Mouse (Mus musculus) kidney, postnatal 25 days (tissue): ENCODE data around the gene Ifi211.
"Not testable (repeated sequence)": the region's sequence is repeated elsewhere in the genome, so short reads cannot be mapped to it uniquely, and the experiment has no call there.

Experiments used
- DNase-seq, 2 experiments: peaks; one replicate each; pipeline ENCODE4 v3.0.0; 2021; ENCODE audit warnings: mixed read lengths in 2 of 2

The Ifi211 gene

GRCm38 (mm10) chr1:173879225-173879987 is 33.4 kb downstream of the Ifi211 start:
- not testable (repeated sequence) for DNase-seq

DNA sequence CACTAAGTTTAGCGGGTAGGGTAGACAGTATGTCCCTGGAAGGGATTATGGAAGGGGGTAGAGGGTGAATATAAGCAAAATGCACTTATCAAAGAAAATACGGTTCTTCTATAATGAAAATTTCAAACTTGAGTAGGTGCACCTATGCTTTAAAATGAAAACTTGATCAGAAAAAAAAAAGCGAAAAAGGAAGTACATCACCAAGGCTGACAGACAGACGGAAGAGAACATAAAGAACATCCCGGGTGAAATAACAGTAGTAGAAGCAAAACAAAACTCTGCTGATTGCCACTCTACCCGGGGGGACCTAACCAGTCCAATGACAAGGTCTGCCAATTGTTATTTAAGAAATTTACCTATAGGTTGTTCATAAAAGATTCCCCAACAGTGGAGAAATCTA is 34.6 kb downstream of the Ifi211 start:
- DNase-seq: not testable (repeated sequence)

DNA sequence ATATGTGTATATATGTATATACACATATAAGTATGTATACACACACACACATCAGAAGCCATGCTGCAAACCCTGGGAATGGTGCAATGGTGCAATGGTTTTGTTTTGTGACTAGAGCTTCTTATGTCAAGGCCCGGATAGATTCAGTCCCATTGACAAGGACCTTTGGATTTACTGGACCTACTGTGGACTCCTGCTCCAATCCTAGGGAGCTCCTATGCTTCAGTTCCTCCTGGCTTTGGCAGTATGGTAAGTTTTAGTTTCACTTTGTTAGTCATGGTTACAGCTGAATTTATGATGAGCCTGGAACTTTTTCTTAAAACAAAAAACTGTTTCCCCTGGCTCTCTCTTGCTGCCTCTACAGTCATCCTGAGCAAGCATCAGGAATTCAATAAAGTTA is 35.7 kb downstream of the Ifi211 start:
- DNase-seq: not testable (repeated sequence)

DNA sequence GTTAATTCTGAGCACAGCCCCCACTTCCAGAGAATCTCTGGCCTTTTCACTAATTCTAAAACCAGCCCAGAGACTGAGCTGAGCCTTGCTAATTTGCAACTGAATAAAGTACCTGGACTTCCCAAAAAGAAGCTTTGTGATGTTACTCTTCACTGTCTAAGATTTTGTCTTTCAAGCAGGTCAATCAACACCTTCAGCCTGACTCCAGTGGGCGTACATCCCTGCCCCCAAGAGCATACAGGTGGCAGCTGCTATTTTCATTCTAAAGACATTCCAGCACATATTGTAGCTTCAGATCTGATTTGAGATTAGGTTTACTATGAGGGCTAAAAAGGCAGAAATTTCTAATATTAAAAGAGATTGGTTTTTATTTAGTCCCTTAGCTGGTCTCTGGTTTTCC is 44.3 kb downstream of the Ifi211 start:
- DNase-seq: not testable (repeated sequence)

GRCm38 (mm10) chr1:173866504-173866903 is 46.3 kb downstream of the Ifi211 start:
- DNase-seq: no peak

DNA sequence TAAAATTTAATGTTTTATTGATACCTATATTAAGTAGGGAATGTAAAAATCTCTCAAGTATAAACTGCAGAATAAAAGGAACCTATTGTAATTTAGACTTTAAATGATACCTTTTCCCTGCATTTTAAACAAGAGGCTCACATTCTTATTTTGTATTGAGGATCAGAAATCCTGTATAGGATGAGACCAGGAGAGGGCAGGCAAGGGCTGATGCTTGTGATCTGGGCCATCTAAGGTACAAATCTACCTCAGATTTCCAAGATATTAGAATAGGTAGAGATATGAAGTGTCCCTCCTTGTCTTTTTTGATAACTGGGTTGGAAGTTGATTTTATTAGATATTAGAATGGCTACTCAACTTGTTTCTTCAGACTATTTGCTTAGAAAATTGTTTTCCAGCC is 59.1 kb downstream of the Ifi211 start:
- DNase-seq: not testable (repeated sequence)

- DNase-seq: not testable (repeated sequence)
These were observed 60.0 kb downstream of the Ifi211 start for GRCm38 (mm10) chr1:173852853-173853252.
